Mouse (Mus musculus) MEL (cell line): ENCODE measurements at regions not wholly inside any gene's neighbourhood (a gene's known extent, or its start where the extent isn't known, plus 50 kb on each side); places are given as distances from the start of the nearest gene placed in this dataset.

Source experiments
- DNase-seq: peaks from one replicate; pipeline ENCODE4 v3.0.0; 2011; ENCODE audit warnings: low read depth, low spot score
- H3K27ac ChIP-seq: 2 replicates; pipeline ENCODE4 v1.5.1; 2012; ENCODE audit warnings: low read depth, mild to moderate bottlenecking, control low read depth, low read length, moderate library complexity; ENCODE audit not compliant: control insufficient read depth
- H3K27me3 ChIP-seq, 2 experiments: fragments of 150-350 bp in 1 of 2; sonication (generic) in 1 of 2; 2 replicates each; pipeline ENCODE4 v1.6.1; 2012; ENCODE audit warnings: low read length in 2 of 2, mild to moderate bottlenecking in 2 of 2, improper control_type of control experiment in 1 of 2, moderate library complexity in 1 of 2; ENCODE audit not compliant: insufficient read depth in 2 of 2, control insufficient read depth in 1 of 2
- H3K36me3 ChIP-seq, 2 experiments: 2 replicates each; pipeline ENCODE4 v1.6.1; 2012 to 2014; ENCODE audit warnings: low read length in 2 of 2, improper control_type of control experiment in 1 of 2, inconsistent platforms in 1 of 2, mild to moderate bottlenecking in 1 of 2; ENCODE audit not compliant: insufficient read depth in 2 of 2, control insufficient read depth in 1 of 2
- H3K4me1 ChIP-seq, 2 experiments: fragments of 150-350 bp in 1 of 2; sonication (generic) in 1 of 2; 2 replicates each; pipeline ENCODE4 v1.6.1; 2012; ENCODE audit warnings: low read length in 2 of 2, improper control_type of control experiment in 1 of 2, mild to moderate bottlenecking in 1 of 2; ENCODE audit not compliant: insufficient read depth in 2 of 2, control insufficient read depth in 1 of 2
- H3K4me3 ChIP-seq, 2 experiments: fragments of 150-350 bp in 1 of 2; sonication (generic) in 1 of 2; 2 replicates each; pipeline ENCODE4 v1.5.1; 2012; ENCODE audit warnings: low read depth in 2 of 2, low read length in 2 of 2, mild to moderate bottlenecking in 2 of 2, moderate library complexity in 2 of 2, control low read depth in 1 of 2, improper control_type of control experiment in 1 of 2; ENCODE audit not compliant: control insufficient read depth in 1 of 2, insufficient read depth in 1 of 2
- H3K79me2 ChIP-seq: 2 replicates; pipeline ENCODE4 v1.6.1; 2012; ENCODE audit warnings: mild to moderate bottlenecking, low read length, moderate library complexity; ENCODE audit not compliant: control insufficient read depth, poor library complexity, insufficient read depth
- H3K9ac ChIP-seq: 2 replicates; pipeline ENCODE4 v1.6.1; 2012; ENCODE audit warnings: low read depth, mild to moderate bottlenecking, control low read depth, low read length, moderate library complexity; ENCODE audit not compliant: control insufficient read depth, poor library complexity, severe bottlenecking
- H3K9me3 ChIP-seq: fragments of 150-350 bp; sonication (generic); replicated peaks from 2 replicates; pipeline ENCODE4 v1.6.1; 2012; ENCODE audit warnings: mild to moderate bottlenecking, low read length, improper control_type of control experiment, moderate library complexity; ENCODE audit not compliant: insufficient read depth
- BHLHE40 ChIP-seq: IDR thresholded peaks from 2 replicates; pipeline ENCODE4 v1.6.1; 2012; ENCODE audit warnings: low read depth, mild to moderate bottlenecking, inconsistent platforms, low read length, improper control_type of control experiment, borderline replicate concordance
- ETS1 ChIP-seq: IDR thresholded peaks from 2 replicates; pipeline ENCODE4 v1.6.1; 2012; ENCODE audit warnings: low read depth, mild to moderate bottlenecking, inconsistent platforms, low read length, improper control_type of control experiment, moderate library complexity
- HCFC1 ChIP-seq: IDR thresholded peaks from 2 replicates; pipeline ENCODE4 v1.6.1; 2012; ENCODE audit warnings: low read depth, mild to moderate bottlenecking, inconsistent platforms, low read length, improper control_type of control experiment, moderate library complexity
- KAT2A ChIP-seq: conservative IDR thresholded peaks from 2 replicates; pipeline ENCODE4 v1.6.1; 2012; ENCODE audit warnings: low read depth, low read length, improper control_type of control experiment, inconsistent platforms
- MEF2A ChIP-seq: IDR thresholded peaks from 2 replicates; pipeline ENCODE4 v1.6.1; 2014; ENCODE audit warnings: low read depth, mild to moderate bottlenecking, inconsistent platforms, low read length, improper control_type of control experiment; ENCODE audit not compliant: poor library complexity, insufficient replicate concordance, severe bottlenecking; ENCODE audit errors: extremely low read depth
- MXI1 ChIP-seq: IDR thresholded peaks from 2 replicates; pipeline ENCODE4 v1.6.1; 2011; ENCODE audit warnings: mild to moderate bottlenecking, low read depth, low read length, improper control_type of control experiment
- MYB ChIP-seq: IDR thresholded peaks from 2 replicates; pipeline ENCODE4 v1.6.1; 2011; ENCODE audit warnings: mild to moderate bottlenecking, low read depth, low read length, improper control_type of control experiment
- NELFE ChIP-seq: IDR thresholded peaks from 2 replicates; pipeline ENCODE4 v1.6.1; 2011; ENCODE audit warnings: low read depth, low read length, improper control_type of control experiment
- POLR2A ChIP-seq, 2 experiments: IDR thresholded peaks; 2 replicates each; pipeline ENCODE4 v1.6.1; 2011 to 2012; ENCODE audit warnings: low read length in 2 of 2, mild to moderate bottlenecking in 2 of 2, control low read depth in 1 of 2, improper control_type of control experiment in 1 of 2, low read depth in 1 of 2, moderate library complexity in 1 of 2; ENCODE audit not compliant: control insufficient read depth in 1 of 2, insufficient read depth in 1 of 2, poor library complexity in 1 of 2
- POLR2AphosphoS5 ChIP-seq: IDR thresholded peaks from 2 replicates; pipeline ENCODE4 v1.6.1; 2012; ENCODE audit warnings: low read depth, borderline replicate concordance, mild to moderate bottlenecking, inconsistent platforms, low read length, moderate library complexity, mixed read lengths
- SIN3A ChIP-seq: IDR thresholded peaks from 2 replicates; pipeline ENCODE4 v1.6.1; 2012; ENCODE audit warnings: low read length, improper control_type of control experiment, inconsistent platforms
- SMC3 ChIP-seq: IDR thresholded peaks from 2 replicates; pipeline ENCODE4 v1.6.1; 2011; ENCODE audit warnings: low read depth, low read length, improper control_type of control experiment
- TAL1 ChIP-seq: IDR thresholded peaks from 2 replicates; pipeline ENCODE4 v1.6.1; 2012; ENCODE audit warnings: mild to moderate bottlenecking, inconsistent platforms, low read length, moderate library complexity, mixed read lengths
- TBP ChIP-seq: IDR thresholded peaks from 2 replicates; pipeline ENCODE4 v1.8.0; 2011; ENCODE audit warnings: low read depth, low read length, improper control_type of control experiment
- TCF12 ChIP-seq: IDR thresholded peaks from 2 replicates; pipeline ENCODE4 v1.6.1; 2014; ENCODE audit warnings: low read depth, mild to moderate bottlenecking, inconsistent platforms, low read length, improper control_type of control experiment, moderate library complexity
- USF2 ChIP-seq, 2 experiments: IDR thresholded peaks; 2 replicates each; pipeline ENCODE4 v1.6.1; 2011 to 2012; ENCODE audit warnings: improper control_type of control experiment in 2 of 2, low read length in 2 of 2, borderline replicate concordance in 1 of 2, inconsistent platforms in 1 of 2, low read depth in 1 of 2, mild to moderate bottlenecking in 1 of 2; ENCODE audit not compliant: insufficient read depth in 1 of 2
- ZC3H11A ChIP-seq: IDR thresholded peaks from 2 replicates; pipeline ENCODE4 v1.6.1; 2012; ENCODE audit warnings: low read depth, mild to moderate bottlenecking, inconsistent platforms, low read length, improper control_type of control experiment
- ZMIZ1 ChIP-seq: IDR thresholded peaks from 2 replicates; pipeline ENCODE4 v1.6.1; 2012; ENCODE audit warnings: low read depth, mild to moderate bottlenecking, inconsistent platforms, low read length, improper control_type of control experiment, moderate library complexity
- ZNF384 ChIP-seq: IDR thresholded peaks from 2 replicates; pipeline ENCODE4 v1.6.1; 2012; ENCODE audit warnings: low read depth, mild to moderate bottlenecking, inconsistent platforms, low read length, improper control_type of control experiment

DNA sequence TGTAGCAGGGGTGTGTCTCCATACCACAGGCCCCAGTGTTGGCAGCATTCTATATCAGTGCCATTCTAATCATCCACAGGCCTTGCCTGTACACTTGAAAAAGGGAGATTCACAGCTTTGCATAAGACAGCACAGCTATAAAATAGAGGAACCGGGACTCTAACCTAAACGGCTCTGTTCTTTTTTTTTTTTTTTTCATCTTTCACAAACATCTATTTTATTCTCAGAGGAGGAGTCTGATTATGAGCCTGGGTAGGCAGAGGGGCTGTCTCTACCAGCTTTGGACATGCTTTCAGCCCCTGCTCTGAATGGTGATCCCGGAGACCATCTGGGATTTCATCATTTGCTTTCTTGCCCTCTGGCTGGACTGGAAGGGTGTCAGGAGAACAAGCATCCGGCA lies 195.6 kb upstream of the Clint1 start:
- Histone ChIP-seq H3K4me1 (no peaks in the 10 kb centered on the region), H3K4me3 (no peak overlapping the region), H3K27ac (no peak overlapping the region), H3K9ac (no peak overlapping the region), H3K79me2 (no peaks in the 10 kb centered on the region), H3K9me3 (no peaks in the 10 kb centered on the region), H3K36me3 (no peaks in the 10 kb centered on the region), H3K27me3 (no peaks in the 10 kb centered on the region)
- DNase-seq, result no peak
- no peak for TF ChIP-seq TCF12
- no peak for TF ChIP-seq HCFC1
- TF ChIP-seq SIN3A, result no peak
- no peak for TF ChIP-seq ETS1
- no peak for TF ChIP-seq KAT2A
- no peak for TF ChIP-seq POLR2A (IDR thresholded peaks at IDR 0.05; ENCODE audit: control insufficient read depth in 1 of 2, insufficient read depth in 1 of 2, low read depth in 1 of 2, low read length in 2 of 2, poor library complexity in 1 of 2)
- TF ChIP-seq TBP, result no peak
- TF ChIP-seq POLR2AphosphoS5, result no peak

DNA sequence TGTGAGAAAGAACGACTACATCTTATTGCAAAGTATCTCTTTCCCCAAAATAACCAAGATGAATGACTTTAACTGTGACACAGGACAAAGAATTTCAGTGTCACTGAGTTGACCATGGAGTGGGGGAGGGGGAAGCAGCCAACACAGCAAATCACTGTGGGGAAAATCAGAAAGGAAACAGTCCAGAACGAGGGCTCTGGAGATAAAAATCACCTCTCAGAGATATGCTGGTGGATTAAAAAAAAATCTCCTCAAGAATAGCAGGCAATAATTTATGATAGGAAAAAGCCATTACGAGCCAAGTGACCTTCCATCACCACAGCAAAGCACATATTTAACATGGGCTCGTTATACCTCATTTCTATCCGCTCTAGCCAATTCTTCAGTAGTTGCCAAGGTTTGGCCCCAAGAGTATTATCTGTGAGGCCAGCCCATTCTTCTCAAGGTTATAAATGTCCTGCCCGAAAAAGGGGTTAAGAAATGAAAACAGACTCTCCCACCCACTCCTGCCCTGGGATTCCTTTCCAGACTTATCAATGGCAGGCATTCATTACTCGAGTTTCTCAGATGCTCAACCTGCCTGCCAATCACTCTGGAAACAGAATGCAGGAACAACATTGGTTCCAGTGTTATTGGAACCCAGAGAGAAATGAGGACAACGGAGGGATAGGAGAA lies 181.6 kb upstream of the Clint1 start:
- Histone ChIP-seq H3K9me3 (no peaks in the 10 kb centered on the region), H3K79me2 (no peaks in the 10 kb centered on the region), H3K27ac (no peak overlapping the region), H3K9ac (no peak overlapping the region), H3K4me1 (no peaks in the 10 kb centered on the region), H3K4me3 (no peak overlapping the region), H3K27me3 (peaks cover 0 to 2% of the 10 kb centered on the region in 2 experiments; a peak in 2 of 4 replicates), H3K36me3 (no peaks in the 10 kb centered on the region)
- no peak for DNase-seq
- no peak for TF ChIP-seq TBP
- TF ChIP-seq MXI1, result no peak
- TF ChIP-seq POLR2A (IDR thresholded peaks at IDR 0.05; ENCODE audit: control insufficient read depth in 1 of 2, insufficient read depth in 1 of 2, low read depth in 1 of 2, low read length in 2 of 2, poor library complexity in 1 of 2), result no peak
- no peak for TF ChIP-seq USF2 (IDR thresholded peaks at IDR 0.05; ENCODE audit: borderline replicate concordance in 1 of 2, insufficient read depth in 1 of 2, low read depth in 1 of 2, low read length in 2 of 2)
- no peak for TF ChIP-seq BHLHE40
- TF ChIP-seq POLR2AphosphoS5, result no peak
- TF ChIP-seq TCF12, result no peak
- no peak for TF ChIP-seq SMC3
- no peak for TF ChIP-seq ZNF384
- TF ChIP-seq MYB, result no peak
- TF ChIP-seq MEF2A, result no peak
- no peak for TF ChIP-seq ZC3H11A
- TF ChIP-seq ZMIZ1, result no peak
- TF ChIP-seq TAL1, result no peak
- no peak for TF ChIP-seq NELFE
